Mouse (Mus musculus) CD4-positive naive resting alpha-beta T cell, adult 57 days (primary cell): ENCODE measurements around the gene Gpha2. TPM values are rescaled to one million over a fixed set of nuclear protein-coding genes. Genes with fewer than 3 reads are reported as not detected.

Experiments used
- total RNA-seq: library from RNA; stranded (reverse); gene quantifications from one replicate; pipeline ENCODE4 v1.2.4, GENCODE M21; 2023

Gene Gpha2
- total RNA-seq: not detected

DNA sequence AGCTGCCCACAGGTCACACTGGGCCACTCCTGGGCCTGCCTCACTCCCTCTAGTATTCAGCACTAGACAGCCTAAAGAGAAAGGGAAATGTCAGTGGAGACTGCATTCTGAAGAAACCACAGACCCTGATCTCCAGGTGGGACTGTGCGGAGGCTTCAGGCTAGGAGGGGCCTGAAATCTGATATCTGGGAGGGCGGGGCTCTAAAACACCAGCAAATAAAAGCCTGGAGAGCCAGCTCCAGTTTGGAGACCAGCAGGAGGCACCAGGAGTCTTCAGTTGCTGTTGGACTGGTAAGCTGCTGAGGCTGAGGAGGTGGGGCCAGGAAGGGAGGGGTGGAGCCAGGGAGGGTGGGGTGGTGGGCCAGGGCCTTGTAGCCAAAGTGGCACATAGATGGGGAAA is at the start of gene Gpha2:
Gene Gpha2 (plus strand): TSS at position 246 of the 400 bp plus-strand sequence.

DNA sequence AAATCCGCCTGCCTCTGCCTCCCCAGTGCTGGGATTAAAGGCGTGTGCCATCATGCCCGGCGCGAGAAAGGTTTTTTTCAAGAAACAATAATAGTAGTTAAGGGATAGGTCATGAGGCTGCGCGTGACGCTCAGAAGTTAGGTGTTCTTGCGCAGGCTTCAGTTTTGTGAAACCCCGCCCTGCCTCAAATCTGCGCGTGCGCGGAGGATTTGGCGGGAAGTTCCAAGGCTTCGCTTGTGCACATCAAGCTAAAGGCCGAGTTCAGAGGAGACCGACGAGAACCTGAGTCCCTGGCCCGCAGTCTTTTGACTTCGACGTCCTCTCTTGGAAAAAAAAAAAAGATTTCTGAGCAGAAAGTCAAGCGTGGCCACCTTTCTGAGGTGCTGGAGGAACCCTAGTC is 42.0 kb upstream of the Gpha2 start, which contains the start of gene Majin:
Gene Majin (plus strand): TSS at position 258 of the 400 bp plus-strand sequence.

DNA sequence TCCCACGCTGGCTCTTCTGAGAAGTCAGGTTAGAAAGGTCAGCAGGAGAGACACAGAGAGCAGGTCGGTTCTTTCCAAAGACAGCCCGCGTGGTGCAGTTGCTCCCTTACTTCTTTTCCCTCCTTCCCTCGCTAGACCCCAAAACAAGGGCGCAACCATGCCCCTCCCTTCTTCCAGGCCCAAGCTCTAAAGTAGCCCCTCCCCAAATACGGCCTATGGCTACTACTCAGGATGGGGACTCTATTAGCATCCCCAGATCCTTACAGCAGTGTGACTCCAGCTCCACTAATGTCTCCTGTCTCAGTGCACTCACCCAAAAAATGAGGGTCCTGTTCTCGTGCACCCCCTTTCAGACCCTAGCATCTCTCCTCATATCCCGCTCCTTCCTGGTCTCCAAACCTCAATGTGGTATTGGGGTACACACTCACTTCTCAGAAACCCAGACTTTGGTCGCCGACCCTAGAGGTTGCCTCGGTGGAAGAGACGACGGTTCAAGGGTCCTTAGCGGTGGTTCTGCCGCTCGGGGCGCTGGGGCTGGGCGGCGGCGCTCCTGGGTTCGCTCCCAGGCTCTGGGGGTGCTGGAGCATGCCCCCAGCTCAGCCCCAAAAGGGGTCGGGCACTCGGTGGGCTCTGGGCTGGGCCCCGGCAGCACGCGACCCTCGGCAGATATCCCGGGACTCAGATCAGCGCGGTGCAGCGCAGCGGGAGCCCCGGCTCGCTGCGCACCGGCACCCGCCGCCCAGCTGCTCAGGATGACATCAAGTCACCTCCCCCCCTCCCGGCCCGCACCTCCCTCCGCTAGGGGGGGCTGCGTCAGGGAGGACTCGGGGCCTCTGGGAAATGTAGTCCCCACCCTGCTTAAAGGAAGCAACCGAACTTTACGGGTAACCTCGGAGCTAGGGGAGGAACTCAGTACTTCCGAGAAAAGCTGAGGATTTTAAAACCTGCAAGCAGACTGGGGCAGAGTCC is 9.2 kb downstream of the Gpha2 start, which contains the start of gene Ppp2r5b:
Gene Ppp2r5b (minus strand): TSS at position 789 of the 969 bp plus-strand sequence.

DNA sequence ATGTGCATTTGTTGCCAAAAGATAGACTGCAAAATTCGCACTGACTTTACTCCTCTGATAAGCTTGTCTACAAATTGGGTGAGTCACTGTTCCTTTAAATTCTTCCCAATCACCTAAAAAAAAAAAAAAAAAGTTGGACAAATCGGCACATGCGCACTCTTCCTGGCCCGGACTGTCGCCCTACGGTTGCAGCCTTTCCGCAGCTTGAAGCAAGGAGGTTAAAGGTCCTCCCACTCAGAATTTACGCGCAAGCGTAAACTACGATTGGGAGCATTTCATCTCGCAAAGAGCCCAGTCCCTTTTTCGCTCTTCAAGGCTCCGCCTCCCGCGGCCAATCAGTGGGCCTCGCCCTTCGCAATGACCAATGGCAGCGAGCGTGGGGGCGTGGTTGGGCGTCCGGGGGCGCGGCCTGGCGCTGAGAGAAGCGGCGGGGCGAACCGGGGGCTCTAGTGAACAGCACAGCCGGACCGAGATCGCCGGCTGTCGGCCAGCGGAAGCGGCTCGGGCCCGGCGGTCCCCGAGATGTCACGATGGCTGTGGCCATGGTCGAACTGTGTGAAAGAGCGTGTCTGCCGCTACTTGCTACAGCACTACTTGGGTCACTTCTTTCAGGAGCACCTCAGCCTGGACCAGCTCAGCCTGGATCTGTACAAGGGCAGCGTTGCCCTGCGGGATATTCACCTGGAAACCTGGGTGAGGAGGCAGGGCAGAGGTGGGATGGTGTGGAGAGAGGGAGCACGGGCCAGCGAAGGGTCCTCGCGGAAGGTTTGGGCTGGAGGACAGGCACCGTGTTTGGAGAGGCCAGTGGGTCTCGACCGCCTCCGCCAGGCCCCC is 15.3 kb downstream of the Gpha2 start, which contains the start of gene Atg2a:
Gene Atg2a (plus strand): TSS at position 395 of the 834 bp plus-strand sequence.

DNA sequence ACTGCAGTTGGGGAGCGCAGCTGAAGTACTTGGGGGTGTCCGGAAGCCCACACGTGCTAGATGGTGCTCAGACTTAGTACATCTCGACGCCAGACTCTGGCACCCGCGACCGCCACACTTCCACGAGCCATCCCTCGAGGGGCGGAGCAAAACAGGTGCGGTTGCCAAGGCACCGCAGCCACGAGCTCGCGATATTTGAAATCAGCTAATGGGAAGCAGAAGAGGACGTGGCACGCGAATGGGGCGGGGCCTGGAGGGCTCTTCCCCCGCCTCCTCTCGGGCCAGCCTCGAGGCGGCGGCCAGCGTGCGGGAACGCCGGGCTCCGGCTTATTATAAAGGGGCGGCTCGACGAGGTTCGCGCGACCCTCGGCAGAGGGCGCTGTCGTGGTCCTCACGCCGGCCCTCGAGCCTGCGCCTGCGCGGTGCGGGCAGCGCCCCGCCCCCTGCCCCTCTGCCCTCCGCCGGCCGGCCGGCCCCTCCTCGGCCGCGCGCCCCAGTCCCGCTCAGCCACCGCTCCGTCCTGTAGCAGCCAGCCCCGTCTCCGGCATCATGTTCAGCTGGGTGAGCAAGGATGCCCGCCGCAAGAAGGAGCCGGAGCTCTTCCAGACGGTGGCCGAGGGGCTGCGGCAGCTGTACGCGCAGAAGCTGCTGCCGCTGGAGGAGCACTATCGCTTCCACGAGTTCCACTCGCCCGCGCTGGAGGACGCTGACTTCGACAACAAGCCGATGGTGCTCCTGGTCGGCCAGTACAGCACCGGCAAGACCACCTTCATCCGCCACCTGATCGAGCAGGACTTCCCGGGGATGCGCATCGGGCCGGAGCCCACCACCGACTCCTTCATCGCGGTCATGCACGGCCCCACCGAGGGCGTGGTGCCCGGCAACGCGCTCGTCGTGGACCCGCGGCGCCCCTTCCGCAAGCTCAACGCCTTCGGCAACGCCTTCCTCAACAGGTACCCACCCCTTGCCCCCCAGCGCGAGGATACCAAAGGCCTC is 50.5 kb downstream of the Gpha2 start, which contains the start of gene Ehd1:
Gene Ehd1 (plus strand): TSS at position 300 of the 996 bp plus-strand sequence.

Other genes starting within 250 kb of the Gpha2 start
- not detected for gene Slc22a20, start 240.2 kb upstream of the Gpha2 start, total RNA-seq
- gene Capn1, start 210.5 kb upstream of the Gpha2 start, total RNA-seq: 129 TPM
- gene Syvn1, start 179.8 kb upstream of the Gpha2 start, total RNA-seq: 56.5 TPM
- gene Mrpl49, start 168.6 kb upstream of the Gpha2 start, total RNA-seq: 21.1 TPM
- 3,183 TPM for gene Fau, start 168.5 kb upstream of the Gpha2 start, total RNA-seq
- 15.9 TPM for gene Znhit2, start 165.2 kb upstream of the Gpha2 start, total RNA-seq
- 18.6 TPM for gene Tm7sf2, start 158.0 kb upstream of the Gpha2 start, total RNA-seq
- 112 TPM for gene Vps51, start 149.1 kb upstream of the Gpha2 start, total RNA-seq
- gene Tmem262, start 146.3 kb upstream of the Gpha2 start, total RNA-seq: not detected
- 1.7 TPM for gene Gm28374, start 144.1 kb upstream of the Gpha2 start, total RNA-seq
- 62.2 TPM for gene Zfpl1, start 141.4 kb upstream of the Gpha2 start, total RNA-seq
- gene Cdca5, start 141.4 kb upstream of the Gpha2 start, total RNA-seq: 0.95 TPM
- gene AC131692.1, start 132.0 kb upstream of the Gpha2 start, total RNA-seq: not detected
- gene Naaladl1, start 120.6 kb upstream of the Gpha2 start, total RNA-seq: not detected
- 13.2 TPM for gene Sac3d1, start 107.7 kb upstream of the Gpha2 start, total RNA-seq
- 33.3 TPM for gene Snx15, start 98.1 kb upstream of the Gpha2 start, total RNA-seq
- gene Batf2, start 85.4 kb upstream of the Gpha2 start, total RNA-seq: not detected
- 26.4 TPM for gene Arl2, start 84.8 kb upstream of the Gpha2 start, total RNA-seq
- gene Majin, start 42.0 kb upstream of the Gpha2 start, total RNA-seq: not detected
- gene Ppp2r5b, start 9.5 kb downstream of the Gpha2 start, total RNA-seq: 26.0 TPM
- 188 TPM for gene Atg2a, start 15.3 kb downstream of the Gpha2 start, total RNA-seq
- gene Ehd1, start 50.3 kb downstream of the Gpha2 start, total RNA-seq: 24.4 TPM
- gene Cdc42bpg, start 80.1 kb downstream of the Gpha2 start, total RNA-seq: 8.2 TPM
- 38.0 TPM for gene Men1, start 108.6 kb downstream of the Gpha2 start, total RNA-seq
- 557 TPM for gene Map4k2, start 114.8 kb downstream of the Gpha2 start, total RNA-seq
- 1,089 TPM for gene Sf1, start 137.3 kb downstream of the Gpha2 start, total RNA-seq
- 46.4 TPM for gene Pygm, start 158.0 kb downstream of the Gpha2 start, total RNA-seq
- gene Rasgrp2, start 173.0 kb downstream of the Gpha2 start, total RNA-seq: 934 TPM
- 0.38 TPM for gene Nrxn2, start 192.4 kb downstream of the Gpha2 start, total RNA-seq